Mouse (Mus musculus): Measurements from ENCODE around the gene Jade1.

- no peak for TF ChIP-seq CTCF (IDR thresholded peaks at IDR 0.05; ENCODE audit: low read depth)
- no peak for TF ChIP-seq EP300 (IDR thresholded peaks at IDR 0.05; ENCODE audit: low read depth)
Measured at GRCm38 (mm10) chr3:41520925-41521324, 34.6 kb upstream of the Jade1 start.

Measured in heart, postnatal 0 days (tissue).